Mouse (Mus musculus) heart, postnatal 0 days (tissue): ENCODE results near the gene Olfr467.

Experiments
- CTCF ChIP-seq: IDR thresholded peaks from 2 replicates; pipeline ENCODE4 v1.5.1; 2016; ENCODE audit warnings: antibody characterized with exemption, control low read depth, low read depth
- EP300 ChIP-seq: IDR thresholded peaks from 2 replicates; pipeline ENCODE4 v1.6.1; 2016; ENCODE audit warnings: antibody characterized with exemption, low read depth

GRCm38 (mm10) chr7:107802138-107802537, 9.9 kb upstream of the Olfr467 start:
- TF ChIP-seq CTCF (no peak), EP300 (no peak)
